Mouse (Mus musculus) left cerebral cortex, postnatal 14 days (tissue): ENCODE results near the gene Rasal2. TPM values are rescaled to one million over a fixed set of nuclear protein-coding genes. Genes with fewer than 3 reads are reported as not detected.

ENCODE experiments used
- DNase-seq, 2 experiments: peaks; one replicate each; pipeline ENCODE4 v3.0.0; 2021 to 2022; ENCODE audit warnings: low spot score in 2 of 2, mixed read lengths in 1 of 2
- intact Hi-C: fragments of 180-260 bp; cut with DNase I; formaldehyde crosslinking; loops from one replicate; pipeline ENCODE4 v1.15.1; 2025
- total RNA-seq, 2 experiments: library from RNA; stranded (reverse); gene quantifications; 2 replicates each; pipeline ENCODE4 v1.2.3; 2021

The Rasal2 gene
- total RNA-seq, 2 experiments from 2014 or later, result 62.9 to 77.3 TPM

- intact Hi-C loops, result loop anchor here (10.0 kb wide), 1 partner anchor 265 kb away; no protein-coding TSS in a partner anchor
- no peak for DNase-seq
Observed at GRCm38 (mm10) chr1:157409648-157410047, 2.7 kb downstream of the Rasal2 start.

- DNase-seq, result no peak
- intact Hi-C loops, result no loop called here
Observed at GRCm38 (mm10) chr1:157388027-157388426, 24.4 kb downstream of the Rasal2 start.

GRCm38 (mm10) chr1:157380694-157381093, 31.7 kb downstream of the Rasal2 start:
- DNase-seq, result no peak
- intact Hi-C loops, result no loop called here

GRCm38 (mm10) chr1:157370397-157370796, 42.0 kb downstream of the Rasal2 start:
- DNase-seq, result no peak
- intact Hi-C loops, result no loop called here

GRCm38 (mm10) chr1:157368316-157368715, 44.1 kb downstream of the Rasal2 start:
- no peak for DNase-seq
- intact Hi-C loops, result no loop called here

GRCm38 (mm10) chr1:157346661-157347060, 65.7 kb downstream of the Rasal2 start:
- DNase-seq, result no peak
- intact Hi-C loops, result no loop called here

GRCm38 (mm10) chr1:157343519-157343918, 68.9 kb downstream of the Rasal2 start:
- intact Hi-C loops, result loop anchor here (5.0 kb wide), 1 partner anchor 34 kb away; no protein-coding TSS in a partner anchor
- no peak for DNase-seq

GRCm38 (mm10) chr1:157334834-157335233, 77.6 kb downstream of the Rasal2 start:
- intact Hi-C loops, result no loop called here
- no peak for DNase-seq

- intact Hi-C loops, result no loop called here
- no peak for DNase-seq
Observed at GRCm38 (mm10) chr1:157328068-157328467, 84.3 kb downstream of the Rasal2 start.

GRCm38 (mm10) chr1:157323091-157323490, 89.3 kb downstream of the Rasal2 start:
- DNase-seq, result no peak
- intact Hi-C loops, result no loop called here

GRCm38 (mm10) chr1:157318896-157319295, 93.5 kb downstream of the Rasal2 start:
- intact Hi-C loops, result no loop called here
- no peak for DNase-seq

GRCm38 (mm10) chr1:157301266-157301665, 111.1 kb downstream of the Rasal2 start:
- no peak for DNase-seq
- intact Hi-C loops, result no loop called here

GRCm38 (mm10) chr1:157299559-157299958, 112.8 kb downstream of the Rasal2 start:
- intact Hi-C loops, result loop anchor here (5.0 kb wide), 2 partner anchors 148 to 233 kb away; no protein-coding TSS in a partner anchor
- no peak for DNase-seq

- no peak for DNase-seq
- intact Hi-C loops, result loop anchor here (5.0 kb wide), 2 partner anchors 148 to 233 kb away; no protein-coding TSS in a partner anchor
Observed at GRCm38 (mm10) chr1:157298990-157299389, 113.4 kb downstream of the Rasal2 start.

GRCm38 (mm10) chr1:157297137-157297536, 115.3 kb downstream of the Rasal2 start:
- intact Hi-C loops, result loop anchor here (5.0 kb wide), 2 partner anchors 150 to 235 kb away; no protein-coding TSS in a partner anchor
- DNase-seq, result no peak

GRCm38 (mm10) chr1:157295868-157296267, 116.5 kb downstream of the Rasal2 start:
- intact Hi-C loops, result loop anchor here (5.0 kb wide), 2 partner anchors 151 to 236 kb away; no protein-coding TSS in a partner anchor
- DNase-seq, result no peak

GRCm38 (mm10) chr1:157290173-157290572, 122.2 kb downstream of the Rasal2 start:
- DNase-seq, result no peak
- intact Hi-C loops, result no loop called here

GRCm38 (mm10) chr1:157289251-157289650, 123.1 kb downstream of the Rasal2 start:
- intact Hi-C loops, result loop anchor here (10.0 kb wide), 1 partner anchor 144 kb away; no protein-coding TSS in a partner anchor
- DNase-seq, result no peak

- intact Hi-C loops, result loop anchor here (10.0 kb wide), 1 partner anchor 142 kb away; no protein-coding TSS in a partner anchor
- peak; percentile 37 to 41 for DNase-seq
Observed at GRCm38 (mm10) chr1:157286561-157286960, 125.8 kb downstream of the Rasal2 start.

- DNase-seq, result no peak
- intact Hi-C loops, result loop anchor here (10.0 kb wide), 1 partner anchor 141 kb away; no protein-coding TSS in a partner anchor
Observed at GRCm38 (mm10) chr1:157285366-157285765, 127.0 kb downstream of the Rasal2 start.

- peak in 1 of 2 experiments; percentile 37 for DNase-seq
- intact Hi-C loops, result loop anchor here (2.0 to 10.0 kb wide), 2 partner anchors 136 to 194 kb away; no protein-coding TSS in a partner anchor
Observed at GRCm38 (mm10) chr1:157280781-157281180, 131.6 kb downstream of the Rasal2 start.
